In the genomic region with DNA sequence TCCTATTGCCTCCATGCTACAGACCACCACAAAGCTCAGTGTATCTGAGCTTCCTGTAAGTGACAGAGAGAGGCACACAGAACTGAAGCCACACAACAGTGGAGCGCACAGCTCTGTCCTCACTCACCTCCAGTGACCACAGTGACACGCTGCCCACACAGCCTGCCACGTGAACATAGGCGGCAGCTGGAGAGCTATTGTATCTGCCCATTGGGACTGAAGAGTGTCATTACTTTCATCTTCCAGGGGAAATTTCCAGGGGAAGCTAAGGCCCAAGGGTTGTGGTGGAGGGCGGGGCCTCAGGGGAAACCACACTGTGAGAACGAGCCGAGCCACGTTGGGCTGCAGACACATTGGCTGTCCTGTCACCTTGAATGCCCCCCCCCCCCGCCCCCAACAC, we compare ENCODE assay signal across 22 mouse cellular contexts. TPM values are rescaled to one million over a fixed set of nuclear protein-coding genes. Genes with fewer than 3 reads are reported as not detected.
DNase-seq lines count a peak whose midpoint lies in the region; ATAC-seq and TF ChIP-seq lines count a peak whose summit lies in the region.
"Had no signal": no experiment of that assay in that cellular context is flagged by ENCODE, and none has a peak within 500 bp of the region (broad histone marks: within the 10 kb centered on the region; RNA-seq: fewer than 3 reads in every experiment).

No protein-coding gene starts in this region.

- no peak overlapping the region for H3K9ac ChIP-seq in neural tube, embryonic 15.5 days (replicated peaks)
- H3K9ac ChIP-seq: embryonic facial prominence, embryonic 15.5 days; forebrain, embryonic 15.5 days; hindbrain, embryonic 15.5 days; intestine, embryonic 15.5 days; midbrain, embryonic 13.5 days; neural tube, embryonic 13.5 days had no signal

- peaks cover 68% of the 10 kb centered on the region for H3K4me1 ChIP-seq in thymus, adult 2 months (replicated peaks; ENCODE audit: control insufficient read depth, insufficient read depth, low read length)
- no peaks in the 10 kb centered on the region for H3K4me1 ChIP-seq in neural tube, embryonic 15.5 days
- H3K4me1 ChIP-seq: embryonic facial prominence, embryonic 15.5 days; forebrain, embryonic 15.5 days; heart, embryonic 10.5 days; hindbrain, embryonic 15.5 days; limb, embryonic 10.5 days; midbrain, embryonic 13.5 days; neural tube, embryonic 13.5 days had no signal

- no peaks in the 10 kb centered on the region for H3K27me3 ChIP-seq in thymus, adult 2 months (ENCODE audit: control insufficient read depth, insufficient read depth, low read length)
- H3K27me3 ChIP-seq in myocyte (ENCODE audit: control insufficient read depth, insufficient read depth, insufficient read length), result no peaks in the 10 kb centered on the region
- H3K27me3 ChIP-seq in neural tube, embryonic 15.5 days (replicated peaks), result no peaks in the 10 kb centered on the region
- H3K27me3 ChIP-seq: embryonic facial prominence, embryonic 15.5 days; forebrain, embryonic 15.5 days; hindbrain, embryonic 15.5 days; intestine, embryonic 15.5 days; midbrain, embryonic 13.5 days; neural tube, embryonic 13.5 days had no signal

- DNase-seq in kidney, adult 18-20 months, result peak; percentile 11
- no peak for DNase-seq in kidney, adult 11 months
- DNase-seq in thymus, adult 2 months, result no peak
- DNase-seq in thymus, postnatal 10 days (ENCODE audit: low spot score in 2 of 2), result no peak
- DNase-seq in frontal cortex, postnatal 25 days (ENCODE audit: low spot score in 2 of 2), result no peak
- DNase-seq: adrenal gland, postnatal 14 days; cerebellum, adult 8-10 months; cerebellum, postnatal 36 days; gastrocnemius, postnatal 10 days; kidney, postnatal 10 days; liver had no signal

- H3K4me3 ChIP-seq in thymus, adult 2 months (ENCODE audit: control insufficient read depth, insufficient read depth, low read length), result no peak overlapping the region
- H3K4me3 ChIP-seq in myocyte, result no peak overlapping the region
- H3K4me3 ChIP-seq in neural tube, embryonic 15.5 days (replicated peaks), result no peak overlapping the region
- H3K4me3 ChIP-seq: embryonic facial prominence, embryonic 15.5 days; forebrain, embryonic 15.5 days; heart, embryonic 10.5 days; hindbrain, embryonic 15.5 days; intestine, embryonic 15.5 days; limb, embryonic 10.5 days; midbrain, embryonic 13.5 days; neural tube, embryonic 13.5 days had no signal

- 27% methylated on average over 9 of the region's 9 CpGs for WGBS in thymus, adult 2 months
- WGBS in neural tube, embryonic 15.5 days, result 83% methylated on average over 8 of the region's 9 CpGs

- no peak overlapping the region for H3K4me2 ChIP-seq in myocyte (ENCODE audit: low read depth)
- H3K4me2 ChIP-seq in neural tube, embryonic 15.5 days, result no peak overlapping the region
- H3K4me2 ChIP-seq: embryonic facial prominence, embryonic 15.5 days; forebrain, embryonic 15.5 days; hindbrain, embryonic 15.5 days; intestine, embryonic 15.5 days; midbrain, embryonic 13.5 days; neural tube, embryonic 13.5 days had no signal

- TF ChIP-seq POLR2A in thymus, adult 2 months (IDR thresholded peaks at IDR 0.05; ENCODE audit: control insufficient read depth, extremely low read depth, insufficient read depth, low read length, poor library complexity), result no peak
- TF ChIP-seq POLR2A in myocyte (IDR thresholded peaks at IDR 0.05; ENCODE audit: insufficient read length, low read depth), result no peak

- no peaks in the 10 kb centered on the region for H3K36me3 ChIP-seq in thymus, adult 2 months (ENCODE audit: control insufficient read depth, insufficient read depth, low read length)
- H3K36me3 ChIP-seq in myocyte (ENCODE audit: control insufficient read depth, insufficient read depth), result no peaks in the 10 kb centered on the region
- H3K36me3 ChIP-seq in neural tube, embryonic 15.5 days, result peaks cover 70% of the 10 kb centered on the region

- TF ChIP-seq CTCF in thymus, adult 2 months (IDR thresholded peaks at IDR 0.05; ENCODE audit: borderline replicate concordance, control insufficient read depth, extremely low read depth, insufficient read depth, low read length, poor library complexity), result no peak

- no peaks in the 10 kb centered on the region for H3K79me2 ChIP-seq in myocyte (ENCODE audit: control insufficient read depth, insufficient read depth)

- no peak overlapping the region for H3ac ChIP-seq in myocyte (ENCODE audit: control insufficient read depth, insufficient read length)

- peak overlapping the region; percentile 29; the same call in 1 of the 2 replicates for H3K27ac ChIP-seq in thymus, adult 2 months (ENCODE audit: control insufficient read depth, insufficient read depth, low read length)
- H3K27ac ChIP-seq in neural tube, embryonic 15.5 days (replicated peaks), result no peak overlapping the region
- H3K27ac ChIP-seq: embryonic facial prominence, embryonic 15.5 days; forebrain, embryonic 15.5 days; heart, embryonic 10.5 days; hindbrain, embryonic 15.5 days; intestine, embryonic 15.5 days; limb, embryonic 10.5 days; midbrain, embryonic 13.5 days; neural tube, embryonic 13.5 days had no signal

- H3K9me3 ChIP-seq in neural tube, embryonic 15.5 days (replicated peaks), result no peaks in the 10 kb centered on the region
- H3K9me3 ChIP-seq: embryonic facial prominence, embryonic 15.5 days; forebrain, embryonic 15.5 days; heart, embryonic 10.5 days; hindbrain, embryonic 15.5 days; intestine, embryonic 15.5 days; limb, embryonic 10.5 days; midbrain, embryonic 13.5 days; neural tube, embryonic 13.5 days had no signal

- ATAC-seq in activated CD4-positive, CD25-positive, alpha-beta regulatory T cell, adult 4 months, result peak; percentile 29
- no peak for ATAC-seq in neural tube, embryonic 15.5 days (ENCODE audit: low FRiP score)
- ATAC-seq: forebrain, embryonic 15.5 days; midbrain, embryonic 13.5 days had no signal

TF ChIP-seq in myocyte, 11 proteins besides CTCF, POLR2A, EP300 and RAD21:
- TF ChIP-seq POLR2AphosphoS2 (IDR thresholded peaks at IDR 0.05; ENCODE audit: insufficient read length, low read depth) (no peak), MAX (IDR thresholded peaks at IDR 0.05; ENCODE audit: low read depth) (no peak), E2F4 (IDR thresholded peaks at IDR 0.05; ENCODE audit: insufficient read depth) (no peak), TCF3 (IDR thresholded peaks at IDR 0.05; ENCODE audit: insufficient read length, low read depth) (no peak), MYOD1 (IDR thresholded peaks at IDR 0.05; ENCODE audit: control insufficient read depth in 1 of 3, insufficient read length in 2 of 3, low read depth in 2 of 3) (peak in 1 of 3 experiments; percentile 75), SRF (IDR thresholded peaks at IDR 0.05; ENCODE audit: control insufficient read depth, insufficient read length, low read depth) (no peak), MYOG (IDR thresholded peaks at IDR 0.05; ENCODE audit: control insufficient read depth in 1 of 3, insufficient read depth in 1 of 3, insufficient read length in 2 of 3, low read depth in 2 of 3) (peak in 2 of 3 experiments; percentile 3 to 55)

RNA-seq across cellular contexts. Expression of a gene that starts 17.0 kb away (rescaled TPM):
- polyA plus RNA-seq in thymus, adult 2 months (2012; rRNA removed), result 72.3 and 86.9 TPM in 2 replicates
- 10 to 100 TPM in 1 of 2 experiments, 1 to 10 TPM in 1; 7.0 to 10.9 TPM for polyA plus RNA-seq in activated CD4-positive, CD25-positive, alpha-beta regulatory T cell, adult 4 months (2017; shearing (Covaris generic))
- polyA plus RNA-seq in myocyte (2012; fragmentation: generic; extraction: Trizol), result 9.0 TPM
- 12.2 and 13.2 TPM in 2 replicates for polyA plus RNA-seq in neural tube, embryonic 15.5 days (2015; fragmentation: Nextera tagmentation; extraction: Ambion mirVana)

RNA-seq across cellular contexts. Expression of a gene that starts 29.9 kb away (rescaled TPM):
- 65.2 and 66.8 TPM in 2 replicates for polyA plus RNA-seq in thymus, adult 2 months (2012; rRNA removed)
- 10 to 100 TPM; 11.0 to 17.9 TPM for polyA plus RNA-seq in activated CD4-positive, CD25-positive, alpha-beta regulatory T cell, adult 4 months (2017; shearing (Covaris generic))
- polyA plus RNA-seq in myocyte (2012; fragmentation: generic; extraction: Trizol), result 2.2 TPM
- 104 and 126 TPM in 2 replicates for polyA plus RNA-seq in neural tube, embryonic 15.5 days (2015; fragmentation: Nextera tagmentation; extraction: Ambion mirVana)

RNA-seq across cellular contexts. Expression of a gene that starts 39.2 kb away (rescaled TPM):
- 0.26 and 0.46 TPM in 2 replicates for polyA plus RNA-seq in thymus, adult 2 months (2012; rRNA removed)
- not detected for polyA plus RNA-seq in activated CD4-positive, CD25-positive, alpha-beta regulatory T cell, adult 4 months (2017; shearing (Covaris generic))
- polyA plus RNA-seq in myocyte (2012; fragmentation: generic; extraction: Trizol), result not detected
- polyA plus RNA-seq in neural tube, embryonic 15.5 days (2015; fragmentation: Nextera tagmentation; extraction: Ambion mirVana), result 0.10 and 0.22 TPM in 2 replicates
- polyA plus RNA-seq: forebrain, embryonic 15.5 days had no signal

RNA-seq across cellular contexts. Expression of a gene that starts 54.5 kb away (rescaled TPM):
- polyA plus RNA-seq in thymus, adult 2 months (2012; rRNA removed), result 3.2 and 4.1 TPM in 2 replicates
- polyA plus RNA-seq in activated CD4-positive, CD25-positive, alpha-beta regulatory T cell, adult 4 months (2017; shearing (Covaris generic)), result not detected
- not detected for polyA plus RNA-seq in myocyte (2012; fragmentation: generic; extraction: Trizol)
- 1.7 and 2.7 TPM in 2 replicates for polyA plus RNA-seq in neural tube, embryonic 15.5 days (2015; fragmentation: Nextera tagmentation; extraction: Ambion mirVana)
